ENCODE assay signal across 9 mouse cellular contexts in genomic region chr19:48144129-48144528, GRCm38 (mm10).
DNase-seq lines count a peak whose midpoint lies in the region; ATAC-seq and TF ChIP-seq lines count a peak whose summit lies in the region.
"Had no signal": no experiment of that assay in that cellular context is flagged by ENCODE, and none has a peak within 500 bp of the region (broad histone marks: within the 10 kb centered on the region; RNA-seq: fewer than 3 reads in every experiment).

No protein-coding gene starts in this region.

- no peaks in the 10 kb centered on the region for H3K27me3 ChIP-seq in cerebellum, adult 2 months (ENCODE audit: control insufficient read depth, insufficient read depth, low read length)
- no peaks in the 10 kb centered on the region for H3K27me3 ChIP-seq in forebrain, postnatal 0 days (ENCODE audit: insufficient read depth, low read length)

- no peak overlapping the region for H3K4me3 ChIP-seq in cerebellum, adult 2 months (replicated peaks; ENCODE audit: insufficient read depth, low read depth, low read length)
- no peak overlapping the region for H3K4me3 ChIP-seq in forebrain, postnatal 0 days (ENCODE audit: low read depth, low read length)
- H3K4me3 ChIP-seq: limb, embryonic 15.5 days had no signal

- TF ChIP-seq POLR2A in cerebellum, adult 2 months (IDR thresholded peaks at IDR 0.05; ENCODE audit: borderline replicate concordance, insufficient read depth, low read length) = no peak

- no peaks in the 10 kb centered on the region for H3K9me3 ChIP-seq in forebrain, postnatal 0 days (ENCODE audit: low read length)
- H3K9me3 ChIP-seq: limb, embryonic 15.5 days had no signal

- intact Hi-C loops in gastrocnemius, postnatal 36 days (cut with DNase I) = no loop called here

- H3K9ac ChIP-seq in forebrain, postnatal 0 days = no peak overlapping the region
- H3K9ac ChIP-seq: limb, embryonic 15.5 days had no signal

- no peaks in the 10 kb centered on the region for H3K36me3 ChIP-seq in forebrain, postnatal 0 days (ENCODE audit: insufficient read depth)
- H3K36me3 ChIP-seq: limb, embryonic 15.5 days had no signal

- no peak overlapping the region for H3K4me2 ChIP-seq in forebrain, postnatal 0 days (ENCODE audit: low read depth)
- H3K4me2 ChIP-seq: limb, embryonic 15.5 days had no signal

- 0 out of 2 replicates have a peak, but pooled peaks have one; percentile 22 for TF ChIP-seq CTCF in cerebellum, adult 2 months (IDR thresholded peaks at IDR 0.05; ENCODE audit: borderline replicate concordance, insufficient read depth, low read depth, low read length)
- peak; percentile 79 for TF ChIP-seq CTCF in forebrain, postnatal 0 days (IDR thresholded peaks at IDR 0.05; ENCODE audit: low read depth)

- no peak overlapping the region for H3K27ac ChIP-seq in cerebellum, adult 2 months (ENCODE audit: insufficient read depth, low read length)
- H3K27ac ChIP-seq in forebrain, postnatal 0 days (ENCODE audit: low read depth, low read length) = no peak overlapping the region
- H3K27ac ChIP-seq: limb, embryonic 15.5 days had no signal

- peak; percentile 69; the same call in 1 of the 2 replicates for ATAC-seq in forebrain, postnatal 0 days

- peak; percentile 30 for DNase-seq in lung, postnatal 10 days
- DNase-seq in lung, postnatal 36 days = no peak
- DNase-seq in cerebellum, adult 2 months = peak; percentile 6 to 10
- peak; percentile 85 for DNase-seq in forebrain, postnatal 0 days
- peak; percentile 63 to 67 for DNase-seq in layer of hippocampus, postnatal 14 days (ENCODE audit: low spot score in 2 of 2)
- peak; percentile 80 to 82 for DNase-seq in right cerebral cortex, adult 2 months (ENCODE audit: low spot score in 2 of 2)
- no peak for DNase-seq in B cell, adult 2 months
- DNase-seq in gastrocnemius, postnatal 36 days = no peak

- H3K4me1 ChIP-seq in cerebellum, adult 2 months (ENCODE audit: control insufficient read depth, insufficient read depth, low read length) = no peaks in the 10 kb centered on the region
- H3K4me1 ChIP-seq in forebrain, postnatal 0 days (ENCODE audit: insufficient read depth) = no peaks in the 10 kb centered on the region
- H3K4me1 ChIP-seq: limb, embryonic 15.5 days had no signal

- 7% methylated on average over 1 of the region's 1 CpGs for WGBS in cerebellum, adult 2 months
- 3% methylated on average over 1 of the region's 1 CpGs for WGBS in forebrain, postnatal 0 days

Comparison
In these comparisons a context has a peak if more than half of its experiments do, and no peak if none do; other contexts are left out.
1. DNase-seq: peak in lung, postnatal 10 days (single experiment), cerebellum, adult 2 months (2 of 2), forebrain, postnatal 0 days (single experiment), layer of hippocampus, postnatal 14 days (2 of 2) and right cerebral cortex, adult 2 months (2 of 2); none in lung, postnatal 36 days (single experiment), B cell, adult 2 months (0 of 2) and gastrocnemius, postnatal 36 days (0 of 2).